Mouse (Mus musculus): Measurements from ENCODE around the gene Sulf2. TPM values are rescaled to one million over a fixed set of nuclear protein-coding genes. Genes with fewer than 3 reads are reported as not detected.

Sulf2 gene
- polyA plus RNA-seq, 1 experiment from 2014 or later: 134 TPM

DNA sequence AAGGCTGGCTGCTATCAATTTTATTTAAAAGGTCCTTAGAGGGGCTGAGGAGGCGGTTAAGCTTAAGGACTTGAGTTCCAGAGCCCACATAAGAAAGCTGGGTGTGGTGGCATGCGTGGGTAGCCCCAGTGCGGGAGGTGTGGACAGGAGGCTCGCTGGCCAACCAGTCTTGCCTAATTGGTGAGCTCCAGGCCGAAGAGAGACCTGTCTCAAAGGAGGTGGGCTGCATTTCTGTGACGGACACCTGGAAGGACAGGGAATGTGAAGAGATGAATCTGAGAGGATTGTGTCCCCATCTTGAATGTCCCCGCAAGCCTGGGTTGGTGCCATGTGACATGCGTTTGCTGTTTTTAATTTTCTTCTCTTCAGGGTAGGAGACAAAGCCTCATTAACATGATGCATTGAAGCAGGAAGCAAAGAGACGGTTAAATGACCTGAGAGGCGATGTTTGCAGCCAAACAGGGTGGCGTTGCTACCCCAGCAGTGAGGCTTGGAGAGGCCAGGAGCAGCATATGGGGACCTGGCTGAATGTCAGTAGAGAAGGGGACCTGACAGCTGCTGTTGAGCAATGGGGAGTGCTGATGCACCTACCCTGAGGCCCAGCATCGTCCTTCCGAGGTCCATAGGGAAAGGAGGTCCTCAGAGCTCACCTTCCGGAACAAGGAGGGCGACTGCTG lies 26.7 kb upstream of the Sulf2 start:
- H3K9ac ChIP-seq (ENCODE audit: low read length): no peak overlapping the region
- DNase-seq (ENCODE audit: low spot score) (no peak), ATAC-seq (replicated peaks; ENCODE audit: low FRiP score, low TSS enrichment, low read depth) (no peak)
- H3K4me1 ChIP-seq (replicated peaks; ENCODE audit: control insufficient read depth, insufficient read depth, low read length): peaks cover 40% of the 10 kb centered on the region
- 0 out of 2 replicates have a peak, but pooled peaks cover 3% of the 10 kb centered on the region for H3K9me3 ChIP-seq (ENCODE audit: control insufficient read depth, low read length)
- H3K27me3 ChIP-seq (replicated peaks; ENCODE audit: control insufficient read depth, insufficient read depth, low read length): no peaks in the 10 kb centered on the region
- no peaks in the 10 kb centered on the region for H3K36me3 ChIP-seq (ENCODE audit: control insufficient read depth, insufficient read depth, low read length)
- H3K4me2 ChIP-seq (ENCODE audit: low read length): no peak overlapping the region
- 85% methylated on average over 15 of the region's 15 CpGs for WGBS
- H3K27ac ChIP-seq (ENCODE audit: low read depth): no peak overlapping the region
- H3K4me3 ChIP-seq (ENCODE audit: low read depth, low read length): no peak overlapping the region

DNA sequence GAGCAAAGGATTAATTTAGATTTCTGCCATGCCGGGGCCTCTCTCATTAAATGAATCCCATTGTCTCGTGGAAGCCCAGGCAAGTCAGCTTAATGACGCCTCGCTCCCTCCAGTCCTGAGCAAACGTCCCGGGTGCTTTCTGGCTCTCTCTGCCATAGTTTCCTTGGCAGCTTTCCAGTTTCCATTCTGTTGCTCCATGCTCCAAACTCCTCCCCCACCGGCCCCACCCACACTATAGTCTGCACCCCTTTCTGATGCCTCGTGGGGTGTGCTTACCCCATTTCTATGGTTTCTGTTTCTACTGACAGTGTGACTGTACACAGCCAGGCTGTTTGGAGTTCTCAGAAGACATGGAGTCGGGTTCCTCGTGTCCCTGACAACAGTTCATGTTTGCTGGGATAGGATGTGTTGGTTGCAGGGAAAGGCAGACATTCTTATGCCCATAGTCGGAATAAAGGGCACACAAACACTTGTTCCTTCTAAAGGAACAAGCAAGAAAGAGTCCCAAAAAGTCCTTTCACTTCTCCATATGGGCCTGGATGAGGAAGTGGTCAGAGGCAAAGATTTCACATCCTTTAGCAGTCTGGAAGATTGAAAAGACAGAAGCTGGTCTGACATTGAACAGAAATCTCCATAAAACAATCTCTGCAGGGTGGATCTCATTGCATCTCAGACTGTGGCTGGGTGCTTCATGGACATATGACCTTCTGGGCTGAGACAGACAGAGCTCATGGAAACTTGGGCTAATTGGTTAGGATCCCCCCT lies 25.5 kb upstream of the Sulf2 start:
- DNase-seq (ENCODE audit: low spot score) (peak; percentile 70), ATAC-seq (replicated peaks; ENCODE audit: low FRiP score, low TSS enrichment, low read depth) (peak; percentile 45; the same call in 1 of the 2 replicates)
- WGBS: 24% methylated on average over 11 of the region's 11 CpGs
- Histone ChIP-seq H3K4me1 (replicated peaks; ENCODE audit: control insufficient read depth, insufficient read depth, low read length) (peaks cover 30% of the 10 kb centered on the region), H3K27ac (ENCODE audit: low read depth) (peak overlapping the region; percentile 85), H3K9me3 (ENCODE audit: control insufficient read depth, low read length) (0 out of 2 replicates have a peak, but pooled peaks cover 3% of the 10 kb centered on the region), H3K9ac (ENCODE audit: low read length) (no peak overlapping the region), H3K4me3 (ENCODE audit: low read depth, low read length) (no peak overlapping the region), H3K27me3 (replicated peaks; ENCODE audit: control insufficient read depth, insufficient read depth, low read length) (no peaks in the 10 kb centered on the region), H3K36me3 (ENCODE audit: control insufficient read depth, insufficient read depth, low read length) (no peaks in the 10 kb centered on the region), H3K4me2 (ENCODE audit: low read length) (no peak overlapping the region)

DNA sequence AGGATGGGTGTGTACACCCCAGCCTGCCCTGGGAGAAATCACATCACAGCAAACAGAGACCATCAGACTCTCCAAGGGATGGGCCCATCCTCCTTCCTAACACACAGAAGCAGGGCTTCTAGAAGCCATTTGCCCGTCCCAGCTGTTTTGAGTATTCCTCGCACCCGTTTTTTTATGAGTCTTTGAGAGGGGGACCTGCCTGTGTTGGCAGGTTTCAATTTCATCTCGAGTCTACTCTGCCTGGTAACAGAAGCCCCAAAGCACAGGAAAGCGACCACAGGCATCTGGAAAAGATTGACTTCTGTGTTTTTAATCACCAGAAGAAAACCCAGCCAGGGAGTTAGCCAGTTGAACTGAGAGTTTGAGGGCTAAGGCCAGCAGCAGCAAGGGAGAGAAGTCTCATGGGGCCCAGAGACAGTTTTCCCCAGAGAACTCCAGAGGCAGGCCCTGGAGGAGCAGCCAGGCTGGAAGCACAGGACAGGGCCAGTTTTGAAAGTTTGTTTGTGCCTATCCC lies 24.7 kb upstream of the Sulf2 start:
- Histone ChIP-seq H3K36me3 (ENCODE audit: control insufficient read depth, insufficient read depth, low read length) (no peaks in the 10 kb centered on the region), H3K4me3 (ENCODE audit: low read depth, low read length) (no peak overlapping the region), H3K27ac (ENCODE audit: low read depth) (peak overlapping the region; percentile 85), H3K4me2 (ENCODE audit: low read length) (no peak overlapping the region), H3K4me1 (replicated peaks; ENCODE audit: control insufficient read depth, insufficient read depth, low read length) (peaks cover 36% of the 10 kb centered on the region), H3K27me3 (replicated peaks; ENCODE audit: control insufficient read depth, insufficient read depth, low read length) (no peaks in the 10 kb centered on the region), H3K9ac (ENCODE audit: low read length) (peak overlapping the region; percentile 8; the same call in 1 of the 2 replicates), H3K9me3 (ENCODE audit: control insufficient read depth, low read length) (0 out of 2 replicates have a peak, but pooled peaks cover 3% of the 10 kb centered on the region)
- no peak for DNase-seq (ENCODE audit: low spot score)
- no peak for ATAC-seq (replicated peaks; ENCODE audit: low FRiP score, low TSS enrichment, low read depth)
- WGBS: 22% methylated on average over 5 of the region's 5 CpGs

DNA sequence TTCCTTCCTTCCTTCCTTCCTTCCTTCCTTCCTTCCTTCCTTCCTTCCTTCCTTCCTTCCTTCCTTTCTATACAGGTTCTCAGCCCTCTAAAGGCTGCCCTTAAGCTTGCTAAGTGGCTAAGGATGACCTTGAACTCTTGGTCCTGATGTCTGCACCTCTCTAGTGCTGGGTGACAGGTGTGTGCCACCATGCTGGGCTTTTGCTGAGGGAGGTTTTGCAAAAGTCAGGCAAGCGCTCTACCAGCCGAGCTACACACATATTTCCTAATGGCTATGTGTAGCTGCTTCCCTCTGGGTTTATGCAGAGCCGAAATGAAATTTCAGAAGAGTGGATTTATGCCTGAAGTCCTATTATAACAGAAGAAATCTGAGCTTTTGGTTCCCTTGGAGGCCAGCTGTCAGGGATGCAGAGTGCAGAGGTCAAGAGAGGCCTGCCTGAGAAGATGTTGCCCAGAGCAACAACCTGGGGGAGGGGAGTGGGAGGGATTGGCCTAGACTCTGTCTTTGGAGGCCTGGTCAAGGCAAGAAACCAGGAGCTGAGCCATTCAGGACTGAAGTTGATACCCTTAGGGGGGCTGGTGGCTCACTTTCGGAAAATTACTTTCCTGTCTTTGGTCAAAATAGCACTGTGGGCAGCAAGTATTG lies 24.1 kb upstream of the Sulf2 start:
- no peak overlapping the region for H3K4me3 ChIP-seq (ENCODE audit: low read depth, low read length)
- no peak for ATAC-seq (replicated peaks; ENCODE audit: low FRiP score, low TSS enrichment, low read depth)
- no peak overlapping the region for H3K4me2 ChIP-seq (ENCODE audit: low read length)
- no peaks in the 10 kb centered on the region for H3K27me3 ChIP-seq (replicated peaks; ENCODE audit: control insufficient read depth, insufficient read depth, low read length)
- peaks cover 40% of the 10 kb centered on the region for H3K4me1 ChIP-seq (replicated peaks; ENCODE audit: control insufficient read depth, insufficient read depth, low read length)
- H3K36me3 ChIP-seq (ENCODE audit: control insufficient read depth, insufficient read depth, low read length): no peaks in the 10 kb centered on the region
- H3K9ac ChIP-seq (ENCODE audit: low read length): no peak overlapping the region
- 0 out of 2 replicates have a peak, but pooled peaks cover 3% of the 10 kb centered on the region for H3K9me3 ChIP-seq (ENCODE audit: control insufficient read depth, low read length)
- 45% methylated on average over 4 of the region's 4 CpGs for WGBS
- peak overlapping the region; percentile 85 for H3K27ac ChIP-seq (ENCODE audit: low read depth)
- DNase-seq (ENCODE audit: low spot score): no peak

DNA sequence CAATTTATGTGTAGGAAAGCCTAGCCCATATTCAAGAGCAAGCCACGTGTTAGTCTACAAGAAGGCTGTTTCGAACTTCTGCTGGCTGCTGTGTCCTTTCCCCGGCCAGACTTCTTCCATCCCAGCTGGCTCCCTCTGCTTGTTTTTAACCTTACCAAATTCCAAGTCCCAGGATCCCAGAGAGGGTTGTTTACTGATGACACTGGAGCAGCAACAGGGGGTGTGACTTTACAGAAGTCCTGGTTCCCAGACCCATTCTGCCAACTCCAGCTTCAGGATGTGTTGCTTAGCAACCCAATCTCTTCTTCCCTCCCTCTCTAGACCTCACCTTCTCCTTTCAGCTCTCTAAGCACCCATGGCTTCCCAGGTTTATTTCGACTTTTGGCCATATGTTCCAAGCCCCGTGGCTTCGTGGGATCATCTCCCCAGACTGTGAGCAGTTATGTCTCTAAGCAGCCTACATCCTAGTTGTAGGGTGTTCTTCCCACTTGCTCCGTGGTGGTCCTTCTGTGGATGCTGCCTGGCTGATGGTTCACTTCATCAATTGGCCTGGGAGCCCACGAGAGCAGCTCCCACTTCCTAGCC lies 20.2 kb upstream of the Sulf2 start:
- no peak for ATAC-seq (replicated peaks; ENCODE audit: low FRiP score, low TSS enrichment, low read depth)

DNA sequence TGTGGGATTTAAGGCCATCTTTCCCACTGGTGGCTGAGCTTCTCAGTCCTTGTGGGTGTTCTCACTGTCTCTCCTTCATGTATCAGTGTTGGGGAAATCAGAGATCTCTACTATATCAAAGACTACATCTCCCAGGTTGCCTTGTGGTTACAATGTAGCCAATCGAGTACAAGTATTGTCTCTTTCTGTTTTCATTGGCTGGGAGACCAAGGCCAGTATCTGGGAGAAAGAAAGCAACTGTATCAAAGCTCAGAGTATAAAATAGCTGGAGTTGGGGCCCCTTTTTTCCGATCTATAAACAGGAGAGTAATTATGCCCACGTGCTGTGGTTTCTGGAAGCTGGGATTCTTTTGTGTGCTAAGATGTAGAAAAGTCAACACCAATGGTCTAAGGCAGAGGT lies 19.7 kb upstream of the Sulf2 start:
- no peak for ATAC-seq (replicated peaks; ENCODE audit: low FRiP score, low TSS enrichment, low read depth)
- H3K36me3 ChIP-seq (ENCODE audit: control insufficient read depth, insufficient read depth, low read length): no peaks in the 10 kb centered on the region

More for the DNA sequence above, 20.2 kb upstream of the Sulf2 start:
- 48% methylated on average over 8 of the region's 8 CpGs for WGBS
- Histone ChIP-seq H3K4me1 (replicated peaks; ENCODE audit: control insufficient read depth, insufficient read depth, low read length) (peaks cover 40% of the 10 kb centered on the region), H3K36me3 (ENCODE audit: control insufficient read depth, insufficient read depth, low read length) (no peaks in the 10 kb centered on the region), H3K9me3 (ENCODE audit: control insufficient read depth, low read length) (no peaks in the 10 kb centered on the region), H3K9ac (ENCODE audit: low read length) (no peak overlapping the region), H3K27me3 (replicated peaks; ENCODE audit: control insufficient read depth, insufficient read depth, low read length) (no peaks in the 10 kb centered on the region), H3K4me2 (ENCODE audit: low read length) (peak overlapping the region; percentile 7; the same call in 1 of the 2 replicates), H3K4me3 (ENCODE audit: low read depth, low read length) (no peak overlapping the region), H3K27ac (ENCODE audit: low read depth) (peak overlapping the region; percentile 66; the same call in 1 of the 2 replicates)
- DNase-seq (ENCODE audit: low spot score): no peak

DNA sequence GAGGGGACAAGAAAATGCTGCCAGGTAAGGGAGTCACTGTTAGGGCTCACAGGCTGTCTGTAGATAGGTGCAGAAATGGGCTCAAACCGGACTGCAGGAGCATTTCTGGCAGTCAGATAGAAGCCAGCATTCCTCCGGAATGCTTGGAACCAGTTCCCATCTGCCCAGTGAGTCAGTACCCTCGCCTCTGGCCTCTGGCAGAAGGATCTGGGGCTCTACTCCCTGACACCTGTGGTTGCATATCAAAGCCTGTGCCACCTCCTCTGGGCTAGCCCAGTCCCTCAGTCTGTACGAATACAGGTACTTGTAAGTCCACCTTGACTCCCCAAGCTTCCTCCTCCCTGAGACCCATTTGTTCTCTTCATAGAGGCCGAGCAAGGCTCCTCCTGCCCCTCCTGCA lies 17.7 kb upstream of the Sulf2 start:
- Histone ChIP-seq H3K9ac (ENCODE audit: low read length) (no peak overlapping the region), H3K4me3 (ENCODE audit: low read depth, low read length) (no peak overlapping the region), H3K4me1 (replicated peaks; ENCODE audit: control insufficient read depth, insufficient read depth, low read length) (peaks cover 31% of the 10 kb centered on the region), H3K36me3 (ENCODE audit: control insufficient read depth, insufficient read depth, low read length) (no peaks in the 10 kb centered on the region), H3K27me3 (replicated peaks; ENCODE audit: control insufficient read depth, insufficient read depth, low read length) (no peaks in the 10 kb centered on the region), H3K9me3 (ENCODE audit: control insufficient read depth, low read length) (no peaks in the 10 kb centered on the region), H3K27ac (ENCODE audit: low read depth) (no peak overlapping the region), H3K4me2 (ENCODE audit: low read length) (no peak overlapping the region)
- DNase-seq (ENCODE audit: low spot score) (no peak), ATAC-seq (replicated peaks; ENCODE audit: low FRiP score, low TSS enrichment, low read depth) (no peak)
- 65% methylated on average over 5 of the region's 5 CpGs for WGBS

More for the DNA sequence above, 19.7 kb upstream of the Sulf2 start:
- no peak overlapping the region for H3K9ac ChIP-seq (ENCODE audit: low read length)
- no peaks in the 10 kb centered on the region for H3K9me3 ChIP-seq (ENCODE audit: control insufficient read depth, low read length)
- WGBS: 8% methylated on average over 3 of the region's 3 CpGs
- H3K4me3 ChIP-seq (ENCODE audit: low read depth, low read length): no peak overlapping the region
- no peak for DNase-seq (ENCODE audit: low spot score)
- H3K27ac ChIP-seq (ENCODE audit: low read depth): peak overlapping the region; percentile 66; the same call in 1 of the 2 replicates
- no peaks in the 10 kb centered on the region for H3K27me3 ChIP-seq (replicated peaks; ENCODE audit: control insufficient read depth, insufficient read depth, low read length)
- peak overlapping the region; percentile 7; the same call in 1 of the 2 replicates for H3K4me2 ChIP-seq (ENCODE audit: low read length)
- peaks cover 38% of the 10 kb centered on the region for H3K4me1 ChIP-seq (replicated peaks; ENCODE audit: control insufficient read depth, insufficient read depth, low read length)

DNA sequence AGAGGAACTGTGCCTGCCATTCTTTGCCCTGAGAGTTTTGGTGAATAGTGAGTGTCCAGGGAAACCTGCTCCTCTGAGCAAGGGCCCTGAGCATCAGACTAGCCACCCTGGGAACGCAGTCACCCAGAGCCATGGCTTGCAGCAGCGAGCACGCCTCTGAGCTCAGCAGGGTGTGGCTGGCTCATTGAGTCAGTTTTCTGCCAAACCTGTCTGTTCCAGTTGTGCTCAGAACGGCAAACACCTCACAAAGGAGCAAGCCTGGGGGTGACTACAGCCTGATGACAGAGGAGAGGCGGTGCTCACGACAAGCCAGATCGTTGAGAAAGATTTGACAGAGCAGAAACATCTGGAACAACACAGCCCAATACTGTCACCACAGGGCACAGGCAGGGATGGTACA lies 14.7 kb upstream of the Sulf2 start:
- H3K4me2 ChIP-seq (ENCODE audit: low read length): no peak overlapping the region
- H3K9ac ChIP-seq (ENCODE audit: low read length): no peak overlapping the region
- DNase-seq (ENCODE audit: low spot score): no peak
- H3K4me3 ChIP-seq (ENCODE audit: low read depth, low read length): no peak overlapping the region
- H3K36me3 ChIP-seq (ENCODE audit: control insufficient read depth, insufficient read depth, low read length): no peaks in the 10 kb centered on the region
- H3K4me1 ChIP-seq (replicated peaks; ENCODE audit: control insufficient read depth, insufficient read depth, low read length): peaks cover 26% of the 10 kb centered on the region
- ATAC-seq (replicated peaks; ENCODE audit: low FRiP score, low TSS enrichment, low read depth): peak; percentile 32
- H3K9me3 ChIP-seq (ENCODE audit: control insufficient read depth, low read length): no peaks in the 10 kb centered on the region
- no peaks in the 10 kb centered on the region for H3K27me3 ChIP-seq (replicated peaks; ENCODE audit: control insufficient read depth, insufficient read depth, low read length)
- no peak overlapping the region for H3K27ac ChIP-seq (ENCODE audit: low read depth)
- 46% methylated on average over 7 of the region's 7 CpGs for WGBS
